Mouse (Mus musculus): ENCODE results near the gene Arhgef3. TPM values are rescaled to one million over a fixed set of nuclear protein-coding genes. Genes with fewer than 3 reads are reported as not detected.

Gene Arhgef3
- total RNA-seq, 1 experiment = 7.6 TPM

DNA sequence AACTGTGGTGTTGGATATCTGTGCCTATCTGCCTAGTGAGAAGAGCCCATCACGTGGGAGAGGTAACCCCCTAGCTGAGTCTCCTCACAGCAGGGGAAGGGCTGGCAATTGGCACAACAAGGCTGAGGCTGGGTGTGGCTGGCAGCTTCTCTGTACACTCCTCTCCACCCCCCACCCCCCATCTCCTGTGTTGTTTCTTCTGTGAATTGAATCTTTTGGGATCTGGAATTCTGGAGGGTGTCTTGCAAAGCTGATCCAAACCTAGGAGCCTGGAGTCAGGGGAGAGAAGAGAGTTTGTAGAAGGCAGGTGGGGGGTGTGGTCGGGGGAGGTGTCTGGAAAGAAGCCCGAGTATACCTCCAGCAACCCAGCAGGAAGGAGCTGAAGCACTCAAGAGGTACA lies 26.8 kb downstream of the Arhgef3 start:
- Histone ChIP-seq H3K9ac (ENCODE audit: insufficient read depth, low read depth, low read length, poor library complexity, severe bottlenecking) (no peak overlapping the region), H3K9me3 (ENCODE audit: control insufficient read depth, insufficient read depth, low read depth, low read length) (no peaks in the 10 kb centered on the region), H3K36me3 (ENCODE audit: control insufficient read depth, insufficient read depth, low read length, poor library complexity, severe bottlenecking) (no peaks in the 10 kb centered on the region), H3K27ac (ENCODE audit: insufficient read depth, low read depth, low read length, poor library complexity, severe bottlenecking) (peak overlapping the region; percentile 45; the same call in 1 of the 2 replicates), H3K4me3 (ENCODE audit: insufficient read depth in 1 of 2, low read depth in 1 of 2, low read length in 2 of 2, poor library complexity in 1 of 2, severe bottlenecking in 1 of 2) (no peak overlapping the region), H3K4me1 (ENCODE audit: control insufficient read depth in 2 of 2, insufficient read depth in 2 of 2, low read length in 2 of 2, poor library complexity in 1 of 2) (peaks cover 12 to 28% of the 10 kb centered on the region in 2 experiments; a peak in 3 of 4 replicates)
- DNase-seq (ENCODE audit: low read depth, low spot score) = peak; percentile 65
- in situ Hi-C loops (cut with MboI; ENCODE audit: low sequenced_read_pairs in 2 of 2, unreplicated experiment in 2 of 2) = no loop called here
- no peak for TF ChIP-seq ZC3H11A (IDR thresholded peaks at IDR 0.05; ENCODE audit: borderline replicate concordance, low read depth, low read length)
- TF ChIP-seq CHD2 (IDR thresholded peaks at IDR 0.05; ENCODE audit: low read depth, low read length) = no peak
- no peak for TF ChIP-seq ZNF384 (IDR thresholded peaks at IDR 0.05; ENCODE audit: low read depth, low read length)
- TF ChIP-seq MAFK (IDR thresholded peaks at IDR 0.05; ENCODE audit: insufficient read depth, low read depth, low read length) = no peak
- TF ChIP-seq HCFC1 (IDR thresholded peaks at IDR 0.05; ENCODE audit: borderline replicate concordance, insufficient read depth, low read length) = no peak

- H3K4me3 ChIP-seq (ENCODE audit: insufficient read depth in 1 of 2, low read depth in 1 of 2, low read length in 2 of 2, poor library complexity in 1 of 2, severe bottlenecking in 1 of 2) = no peak overlapping the region
- no peaks in the 10 kb centered on the region for H3K36me3 ChIP-seq (ENCODE audit: control insufficient read depth, insufficient read depth, low read length, poor library complexity, severe bottlenecking)
- DNase-seq (ENCODE audit: low read depth, low spot score) = no peak
- TF ChIP-seq ZNF384 (IDR thresholded peaks at IDR 0.05; ENCODE audit: low read depth, low read length) (no peak), ZC3H11A (IDR thresholded peaks at IDR 0.05; ENCODE audit: borderline replicate concordance, low read depth, low read length) (no peak), HCFC1 (IDR thresholded peaks at IDR 0.05; ENCODE audit: borderline replicate concordance, insufficient read depth, low read length) (no peak), MAFK (IDR thresholded peaks at IDR 0.05; ENCODE audit: insufficient read depth, low read depth, low read length) (no peak), CHD2 (IDR thresholded peaks at IDR 0.05; ENCODE audit: low read depth, low read length) (no peak)
- H3K27ac ChIP-seq (ENCODE audit: insufficient read depth, low read depth, low read length, poor library complexity, severe bottlenecking) = no peak overlapping the region
- in situ Hi-C loops (cut with MboI; ENCODE audit: low sequenced_read_pairs in 2 of 2, unreplicated experiment in 2 of 2) = no loop called here
- H3K4me1 ChIP-seq (ENCODE audit: control insufficient read depth in 2 of 2, insufficient read depth in 2 of 2, low read length in 2 of 2, poor library complexity in 1 of 2) = peaks cover 15 to 31% of the 10 kb centered on the region in 2 experiments; a peak in 3 of 4 replicates
- H3K9me3 ChIP-seq (ENCODE audit: control insufficient read depth, insufficient read depth, low read depth, low read length) = no peaks in the 10 kb centered on the region
- no peak overlapping the region for H3K9ac ChIP-seq (ENCODE audit: insufficient read depth, low read depth, low read length, poor library complexity, severe bottlenecking)
Measured at GRCm38 (mm10) chr14:27142680-27143079, 28.0 kb downstream of the Arhgef3 start.

DNA sequence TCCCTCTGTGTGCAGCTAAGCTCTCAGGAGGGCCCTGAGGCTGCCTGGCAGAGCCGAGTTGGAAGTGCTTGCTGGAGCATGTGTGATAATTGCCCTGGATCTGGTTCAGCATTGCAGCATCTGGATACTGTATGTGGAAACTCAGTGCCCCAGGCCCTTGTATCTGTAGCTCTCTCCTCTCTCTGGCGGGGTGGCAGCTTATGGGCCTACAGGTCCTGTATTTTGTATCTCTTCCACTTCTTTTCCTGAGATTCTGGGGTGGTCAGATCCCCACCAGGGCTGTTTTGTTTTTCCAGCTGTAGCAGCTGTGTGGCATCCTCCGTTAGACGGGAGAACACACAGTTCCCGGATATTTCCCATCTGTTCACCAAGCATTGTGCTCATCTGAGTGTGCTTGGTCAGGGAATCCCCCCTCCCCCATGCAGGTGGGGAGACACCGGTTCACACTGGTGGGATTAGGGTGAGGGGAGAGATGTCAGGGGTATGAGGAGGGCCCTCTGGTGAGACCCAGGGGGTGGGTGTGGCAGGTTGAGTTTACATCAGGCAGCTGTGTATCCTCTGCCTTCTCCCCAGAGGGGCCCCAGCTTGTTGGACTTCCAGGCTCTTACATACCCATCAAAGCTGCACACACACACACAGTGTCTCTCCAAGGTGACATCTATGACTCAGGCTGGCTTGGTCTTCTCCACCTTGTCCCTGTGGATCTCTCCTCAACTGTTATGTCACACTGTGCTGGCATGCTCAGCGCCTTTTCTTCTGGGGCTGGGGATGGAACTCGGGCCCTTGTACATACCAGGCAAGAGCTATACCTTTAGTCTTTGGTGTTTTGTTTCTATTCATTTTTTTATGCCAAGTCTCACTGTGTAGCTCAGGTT lies 30.7 kb downstream of the Arhgef3 start:
- in situ Hi-C loops (cut with MboI; ENCODE audit: low sequenced_read_pairs in 2 of 2, unreplicated experiment in 2 of 2) = no loop called here
- DNase-seq (ENCODE audit: low read depth, low spot score) = no peak
- H3K27ac ChIP-seq (ENCODE audit: insufficient read depth, low read depth, low read length, poor library complexity, severe bottlenecking) = no peak overlapping the region

DNA sequence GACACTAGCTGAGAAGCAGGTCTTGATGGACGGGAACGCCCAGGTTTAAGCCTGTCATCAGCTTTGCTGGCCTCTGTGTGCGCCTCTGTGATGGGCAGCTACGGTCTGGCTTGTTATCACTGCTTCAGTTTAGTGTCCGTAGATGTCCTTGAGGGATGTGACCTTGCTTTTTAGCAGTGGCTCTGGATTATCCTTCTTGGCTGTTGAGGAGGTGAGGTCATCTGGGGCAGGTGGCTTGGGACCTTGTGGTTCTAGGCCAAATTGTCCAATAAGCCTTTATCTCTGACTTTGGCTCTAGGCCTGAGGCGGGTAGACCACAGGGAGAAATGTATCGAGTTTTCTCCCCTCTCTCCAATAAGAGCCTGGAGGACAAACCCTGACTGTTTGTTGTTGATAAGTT lies 33.0 kb downstream of the Arhgef3 start:
- TF ChIP-seq ZC3H11A (IDR thresholded peaks at IDR 0.05; ENCODE audit: borderline replicate concordance, low read depth, low read length) (no peak), ZNF384 (IDR thresholded peaks at IDR 0.05; ENCODE audit: low read depth, low read length) (no peak), CHD2 (IDR thresholded peaks at IDR 0.05; ENCODE audit: low read depth, low read length) (no peak), HCFC1 (IDR thresholded peaks at IDR 0.05; ENCODE audit: borderline replicate concordance, insufficient read depth, low read length) (no peak), MAFK (IDR thresholded peaks at IDR 0.05; ENCODE audit: insufficient read depth, low read depth, low read length) (no peak)
- Histone ChIP-seq H3K36me3 (ENCODE audit: control insufficient read depth, insufficient read depth, low read length, poor library complexity, severe bottlenecking) (no peaks in the 10 kb centered on the region), H3K27ac (ENCODE audit: insufficient read depth, low read depth, low read length, poor library complexity, severe bottlenecking) (no peak overlapping the region), H3K9ac (ENCODE audit: insufficient read depth, low read depth, low read length, poor library complexity, severe bottlenecking) (no peak overlapping the region), H3K4me3 (ENCODE audit: insufficient read depth in 1 of 2, low read depth in 1 of 2, low read length in 2 of 2, poor library complexity in 1 of 2, severe bottlenecking in 1 of 2) (no peak overlapping the region), H3K9me3 (ENCODE audit: control insufficient read depth, insufficient read depth, low read depth, low read length) (no peaks in the 10 kb centered on the region), H3K4me1 (ENCODE audit: control insufficient read depth in 2 of 2, insufficient read depth in 2 of 2, low read length in 2 of 2, poor library complexity in 1 of 2) (peaks cover 20 to 40% of the 10 kb centered on the region in 2 experiments)
- no peak for DNase-seq (ENCODE audit: low read depth, low spot score)
- in situ Hi-C loops (cut with MboI; ENCODE audit: low sequenced_read_pairs in 2 of 2, unreplicated experiment in 2 of 2) = no loop called here

More for the DNA sequence above, 30.7 kb downstream of the Arhgef3 start:
- H3K36me3 ChIP-seq (ENCODE audit: control insufficient read depth, insufficient read depth, low read length, poor library complexity, severe bottlenecking) = no peaks in the 10 kb centered on the region
- 0 out of 2 replicates have a peak overlapping the region, but pooled peaks have one; percentile 10 for H3K9ac ChIP-seq (ENCODE audit: insufficient read depth, low read depth, low read length, poor library complexity, severe bottlenecking)
- no peak overlapping the region for H3K4me3 ChIP-seq (ENCODE audit: insufficient read depth in 1 of 2, low read depth in 1 of 2, low read length in 2 of 2, poor library complexity in 1 of 2, severe bottlenecking in 1 of 2)
- H3K9me3 ChIP-seq (ENCODE audit: control insufficient read depth, insufficient read depth, low read depth, low read length) = no peaks in the 10 kb centered on the region
- H3K4me1 ChIP-seq (ENCODE audit: control insufficient read depth in 2 of 2, insufficient read depth in 2 of 2, low read length in 2 of 2, poor library complexity in 1 of 2) = peaks cover 23 to 42% of the 10 kb centered on the region in 2 experiments
- TF ChIP-seq ZNF384 (IDR thresholded peaks at IDR 0.05; ENCODE audit: low read depth, low read length) = no peak
- TF ChIP-seq MAFK (IDR thresholded peaks at IDR 0.05; ENCODE audit: insufficient read depth, low read depth, low read length) = no peak
- TF ChIP-seq ZC3H11A (IDR thresholded peaks at IDR 0.05; ENCODE audit: borderline replicate concordance, low read depth, low read length) = no peak
- no peak for TF ChIP-seq HCFC1 (IDR thresholded peaks at IDR 0.05; ENCODE audit: borderline replicate concordance, insufficient read depth, low read length)
- TF ChIP-seq CHD2 (IDR thresholded peaks at IDR 0.05; ENCODE audit: low read depth, low read length) = no peak

Measured in ES-E14 (cell line).